Mouse (Mus musculus): ENCODE data around the gene Lactb. TPM values are rescaled to one million over a fixed set of nuclear protein-coding genes. Genes with fewer than 3 reads are reported as not detected.

Lactb gene
- polyA plus RNA-seq, 1 experiment from 2014 or later: 7.5 TPM

DNA sequence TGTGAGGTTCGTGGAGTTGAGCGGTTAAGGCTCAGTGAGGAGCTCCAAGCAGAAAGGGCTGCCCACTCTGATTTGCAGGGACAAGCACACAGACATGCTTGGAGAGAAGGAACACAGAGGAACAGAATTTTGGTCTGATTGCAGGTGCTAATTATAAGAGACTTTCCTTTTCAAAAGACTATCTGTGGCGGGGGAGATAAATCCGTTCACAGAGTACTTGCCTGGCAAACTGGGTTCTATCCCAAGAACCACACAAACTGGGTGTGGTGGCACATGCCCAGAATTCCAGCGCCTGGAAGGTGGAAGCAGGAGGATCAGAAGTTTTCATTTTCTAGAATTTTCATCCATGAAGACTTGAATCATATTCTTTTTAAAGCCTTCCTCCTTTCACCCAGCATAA is 1.8 kb upstream of the Lactb start:
- no peak overlapping the region for H3K9ac ChIP-seq
- H3K4me3 ChIP-seq: no peak overlapping the region
- no peak overlapping the region for H3K4me2 ChIP-seq (replicated peaks)
- no peaks in the 10 kb centered on the region for H3K27me3 ChIP-seq
- no peak for ATAC-seq (ENCODE audit: low FRiP score, low read depth)
- H3K36me3 ChIP-seq: no peaks in the 10 kb centered on the region
- WGBS: 77% methylated on average over 5 of the region's 5 CpGs
- no peaks in the 10 kb centered on the region for H3K9me3 ChIP-seq
- no peak overlapping the region for H3K27ac ChIP-seq
- peaks cover 9% of the 10 kb centered on the region; the same call in 1 of the 2 replicates for H3K4me1 ChIP-seq

DNA sequence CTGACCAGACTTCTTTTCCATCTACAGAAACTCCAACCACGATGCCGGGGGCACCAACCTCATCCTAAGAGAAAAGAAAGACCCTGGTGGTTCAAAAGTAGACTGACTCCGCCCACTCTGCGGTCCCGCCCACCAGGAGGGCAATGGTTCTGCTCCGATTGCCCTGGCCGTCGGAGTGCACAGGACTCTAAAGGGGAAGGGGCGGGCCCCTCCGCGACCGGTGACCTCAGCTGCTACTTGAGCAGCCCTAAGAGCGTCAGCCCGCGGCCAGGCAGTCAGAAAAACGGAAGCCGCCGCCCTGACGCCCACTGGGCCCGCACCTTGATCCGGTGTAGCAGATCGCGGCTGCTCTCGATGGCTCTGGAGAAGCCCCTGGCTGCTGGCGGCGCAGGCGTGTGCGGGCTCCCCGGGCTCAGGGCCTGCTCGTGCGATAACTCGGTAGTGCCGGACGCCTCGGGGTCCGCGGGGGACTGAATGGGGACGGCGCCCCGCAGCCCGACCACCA is 511 bp downstream of the Lactb start:
- peak overlapping the region; percentile 73 for H3K4me2 ChIP-seq (replicated peaks)
- no peaks in the 10 kb centered on the region for H3K9me3 ChIP-seq
- peak; percentile 78 for ATAC-seq (ENCODE audit: low FRiP score, low read depth)
- H3K27me3 ChIP-seq: no peaks in the 10 kb centered on the region
- H3K4me3 ChIP-seq: peak overlapping the region; percentile 88
- H3K36me3 ChIP-seq: peaks cover 12% of the 10 kb centered on the region
- WGBS: under 1% methylated on average over 40 of the region's 41 CpGs
- H3K4me1 ChIP-seq: peaks cover 9% of the 10 kb centered on the region; the same call in 1 of the 2 replicates
- peak overlapping the region; percentile 70 for H3K27ac ChIP-seq
- H3K9ac ChIP-seq: peak overlapping the region; percentile 79

GRCm38 (mm10) chr9:66971116-66971515 is 4.2 kb downstream of the Lactb start:
- H3K27me3 ChIP-seq: no peaks in the 10 kb centered on the region
- no peak overlapping the region for H3K9ac ChIP-seq
- WGBS: 85% methylated on average over 8 of the region's 8 CpGs
- H3K4me1 ChIP-seq: peaks cover 9% of the 10 kb centered on the region; the same call in 1 of the 2 replicates
- no peaks in the 10 kb centered on the region for H3K9me3 ChIP-seq
- ATAC-seq (ENCODE audit: low FRiP score, low read depth): no peak
- H3K4me3 ChIP-seq: no peak overlapping the region
- H3K27ac ChIP-seq: no peak overlapping the region
- no peak overlapping the region for H3K4me2 ChIP-seq (replicated peaks)
- peaks cover 20% of the 10 kb centered on the region for H3K36me3 ChIP-seq

GRCm38 (mm10) chr9:66967492-66967891 is 7.8 kb downstream of the Lactb start:
- Histone ChIP-seq H3K9me3 (no peaks in the 10 kb centered on the region), H3K9ac (no peak overlapping the region), H3K27me3 (no peaks in the 10 kb centered on the region), H3K4me2 (replicated peaks) (no peak overlapping the region), H3K36me3 (peaks cover 20% of the 10 kb centered on the region), H3K27ac (no peak overlapping the region), H3K4me3 (no peak overlapping the region), H3K4me1 (no peaks in the 10 kb centered on the region)
- 85% methylated on average over 8 of the region's 8 CpGs for WGBS
- ATAC-seq (ENCODE audit: low FRiP score, low read depth): no peak

DNA sequence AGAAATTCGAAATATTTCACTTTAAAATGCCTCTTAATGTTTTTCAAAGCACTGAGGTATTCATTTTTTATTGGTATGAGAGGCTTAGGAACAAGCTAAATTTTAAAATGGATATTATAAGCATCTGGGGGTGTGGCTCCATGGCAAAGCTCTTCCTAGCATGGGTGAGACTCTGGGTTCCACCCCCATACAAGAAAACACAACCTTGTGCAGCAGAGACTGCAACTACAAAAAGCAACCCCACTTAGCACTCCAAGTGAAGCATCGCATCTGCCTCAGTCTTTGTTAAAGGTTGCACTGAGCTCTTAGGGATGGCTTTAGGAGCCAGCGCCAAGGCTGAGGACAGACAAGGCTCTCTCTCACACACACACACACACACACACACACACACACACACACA is 13.8 kb downstream of the Lactb start:
- Histone ChIP-seq H3K4me3 (no peak overlapping the region), H3K4me2 (replicated peaks) (no peak overlapping the region), H3K9ac (no peak overlapping the region), H3K9me3 (no peaks in the 10 kb centered on the region), H3K27me3 (no peaks in the 10 kb centered on the region), H3K4me1 (no peaks in the 10 kb centered on the region), H3K27ac (no peak overlapping the region), H3K36me3 (no peaks in the 10 kb centered on the region)
- ATAC-seq (ENCODE audit: low FRiP score, low read depth): no peak
- WGBS: 57% methylated on average over 2 of the region's 3 CpGs

DNA sequence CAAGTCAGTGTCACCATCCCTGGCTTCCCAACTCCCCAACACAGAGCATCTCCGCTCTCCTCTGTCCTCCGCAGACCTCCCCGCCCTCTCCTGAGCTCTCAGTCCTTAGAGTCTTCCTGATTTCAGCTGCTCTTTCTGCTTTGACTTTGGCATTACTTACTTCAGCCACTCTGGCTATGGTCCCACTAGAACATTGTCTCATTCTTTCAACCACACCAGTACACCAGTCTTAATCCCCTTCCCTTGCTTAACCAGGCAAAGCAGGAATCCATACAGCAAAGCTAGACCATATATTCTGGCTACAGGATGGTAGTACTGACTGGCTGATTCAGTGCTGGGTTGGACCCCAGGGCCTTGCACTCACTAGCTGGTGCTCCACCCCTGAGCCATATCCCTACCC is 17.8 kb downstream of the Lactb start:
- WGBS: 88% methylated on average over 3 of the region's 3 CpGs
- no peak overlapping the region for H3K9ac ChIP-seq
- peaks cover 3% of the 10 kb centered on the region; the same call in 1 of the 2 replicates for H3K36me3 ChIP-seq
- H3K9me3 ChIP-seq: no peaks in the 10 kb centered on the region
- H3K4me3 ChIP-seq: no peak overlapping the region
- no peak for ATAC-seq (ENCODE audit: low FRiP score, low read depth)
- H3K27ac ChIP-seq: no peak overlapping the region
- H3K4me2 ChIP-seq (replicated peaks): no peak overlapping the region
- H3K4me1 ChIP-seq: no peaks in the 10 kb centered on the region
- no peaks in the 10 kb centered on the region for H3K27me3 ChIP-seq

- H3K4me2 ChIP-seq (replicated peaks): no peak overlapping the region
- no peak overlapping the region for H3K9ac ChIP-seq
- H3K9me3 ChIP-seq: no peaks in the 10 kb centered on the region
- H3K4me1 ChIP-seq: no peaks in the 10 kb centered on the region
- 71% methylated on average over 2 of the region's 2 CpGs for WGBS
- H3K36me3 ChIP-seq: peaks cover 13% of the 10 kb centered on the region
- H3K27me3 ChIP-seq: no peaks in the 10 kb centered on the region
- ATAC-seq (ENCODE audit: low FRiP score, low read depth): no peak
- no peak overlapping the region for H3K27ac ChIP-seq
- no peak overlapping the region for H3K4me3 ChIP-seq
Measured at GRCm38 (mm10) chr9:66952886-66953285, 22.4 kb downstream of the Lactb start.

DNA sequence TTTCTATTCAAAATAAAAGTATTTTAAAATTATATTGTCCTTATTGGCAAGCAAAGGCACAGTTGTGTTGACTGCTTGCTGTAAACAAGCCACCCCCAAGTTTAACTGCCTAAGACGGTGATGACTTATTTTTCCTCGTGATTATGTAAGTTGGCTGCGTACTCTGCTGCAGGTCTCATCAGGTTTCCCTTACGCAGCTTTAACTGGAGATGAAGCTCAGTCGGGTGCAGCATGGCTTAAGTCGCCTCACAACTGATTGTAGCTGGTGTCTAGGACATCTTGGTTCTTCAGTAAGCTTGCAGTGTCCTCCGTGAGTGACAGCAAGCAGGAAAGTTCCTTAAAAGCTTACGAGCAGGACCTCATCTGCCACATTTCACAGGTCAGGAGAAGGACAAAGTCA is 23.0 kb downstream of the Lactb start:
- no peak overlapping the region for H3K4me2 ChIP-seq (replicated peaks)
- WGBS: 75% methylated on average over 8 of the region's 8 CpGs

DNA sequence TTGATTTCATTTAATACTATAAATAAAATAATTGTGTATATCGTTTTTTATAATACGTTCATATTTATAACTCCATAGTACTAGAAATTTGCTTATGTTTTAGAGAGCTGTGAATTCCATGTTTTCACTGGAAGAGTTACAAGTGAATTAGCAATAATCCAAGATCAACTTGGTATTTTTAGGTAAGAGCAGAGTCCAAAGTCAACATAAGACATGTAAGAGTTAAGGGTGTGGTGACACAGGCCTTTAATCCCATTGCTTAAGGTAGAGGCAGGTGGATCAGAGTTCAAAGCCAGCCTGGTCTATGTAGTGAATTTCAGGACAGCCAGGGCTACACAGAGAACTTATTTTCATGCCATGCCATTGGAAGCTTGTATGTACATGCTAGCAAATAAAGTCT is 26.7 kb downstream of the Lactb start:
- Histone ChIP-seq H3K27ac (no peak overlapping the region), H3K36me3 (peaks cover 11% of the 10 kb centered on the region), H3K4me3 (no peak overlapping the region), H3K9ac (no peak overlapping the region), H3K4me2 (replicated peaks) (no peak overlapping the region), H3K9me3 (no peaks in the 10 kb centered on the region), H3K4me1 (peaks cover 8% of the 10 kb centered on the region; the same call in 1 of the 2 replicates), H3K27me3 (no peaks in the 10 kb centered on the region)
- ATAC-seq (ENCODE audit: low FRiP score, low read depth): no peak
- 93% methylated on average over 2 of the region's 2 CpGs for WGBS

More for the DNA sequence above, 23.0 kb downstream of the Lactb start:
- Histone ChIP-seq H3K4me1 (no peaks in the 10 kb centered on the region), H3K27me3 (no peaks in the 10 kb centered on the region), H3K9me3 (no peaks in the 10 kb centered on the region), H3K27ac (no peak overlapping the region), H3K9ac (no peak overlapping the region), H3K4me3 (no peak overlapping the region), H3K36me3 (peaks cover 13% of the 10 kb centered on the region)
- ATAC-seq (ENCODE audit: low FRiP score, low read depth): no peak

DNA sequence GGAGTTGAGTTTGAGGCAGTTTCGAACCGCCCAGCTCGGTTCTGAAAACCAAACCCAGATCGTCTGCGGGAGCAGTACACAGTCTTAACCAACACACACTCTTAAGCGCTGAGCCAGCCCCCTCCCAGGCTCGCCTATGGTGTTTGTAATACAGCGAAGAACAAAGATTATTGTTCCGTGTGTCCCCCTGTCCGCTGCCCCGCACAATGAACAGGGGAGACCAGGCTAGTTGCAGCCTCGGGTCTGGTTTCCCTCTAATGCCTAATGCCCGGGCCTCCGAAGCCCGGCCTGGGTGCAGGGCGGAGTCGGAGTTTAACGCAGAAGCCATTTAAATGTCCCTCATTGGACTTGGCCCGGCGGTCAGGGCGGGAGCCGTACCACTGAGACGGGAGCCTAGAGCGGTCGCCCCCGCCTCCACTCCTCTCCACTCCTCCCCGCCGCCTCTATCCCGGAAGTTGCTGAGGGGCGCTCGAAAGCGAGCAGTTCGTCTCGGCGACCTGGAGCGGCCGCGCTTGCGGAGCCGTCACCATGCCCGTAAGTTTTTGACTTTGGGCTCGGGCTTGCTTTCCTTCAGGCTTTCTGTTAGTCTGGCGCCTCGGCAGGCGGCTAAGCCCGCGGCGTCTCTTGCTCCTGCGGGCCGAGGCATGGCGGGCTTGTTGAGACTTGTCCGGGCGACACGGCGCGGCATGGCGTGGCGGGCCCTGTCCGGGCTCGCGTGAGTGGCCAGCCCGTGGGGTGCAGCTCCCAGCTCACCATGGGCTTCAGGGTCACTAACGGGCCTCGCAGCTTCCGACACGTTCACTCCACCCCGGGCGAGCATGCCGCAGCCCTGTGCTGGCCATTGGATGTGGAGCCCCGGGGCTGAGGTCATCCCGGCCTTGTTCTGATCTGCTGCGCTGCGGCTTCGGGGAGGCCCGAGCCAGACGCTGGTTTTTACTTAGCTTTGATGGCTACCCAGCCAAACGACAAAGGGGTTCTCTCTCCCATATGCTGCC is 29.3 kb downstream of the Lactb start, which contains the start of gene Rps27l:
Gene Rps27l, plus strand, starts transcription at position 440 of the 995 bp plus-strand sequence.
- peak; percentile 100 for ATAC-seq (ENCODE audit: low FRiP score, low read depth)
- peaks cover 14% of the 10 kb centered on the region; the same call in 1 of the 2 replicates for H3K4me1 ChIP-seq
- H3K27ac ChIP-seq: peak within 1 kb of the TSS; percentile 96
- H3K4me3 ChIP-seq: peak within 1 kb of the TSS; percentile 91
- H3K9ac ChIP-seq: peak within 1 kb of the TSS; percentile 95
- WGBS: under 1% methylated on average over 77 of the region's 77 CpGs
- H3K4me2 ChIP-seq (replicated peaks): peak within 1 kb of the TSS; percentile 89
- H3K36me3 ChIP-seq: peaks cover 11% of the 10 kb centered on the region
- H3K27me3 ChIP-seq: no peaks in the 10 kb centered on the region
- no peaks in the 10 kb centered on the region for H3K9me3 ChIP-seq

- no peak for ATAC-seq (ENCODE audit: low FRiP score, low read depth)
- peak overlapping the region; percentile 89 for H3K4me2 ChIP-seq (replicated peaks)
- H3K9ac ChIP-seq: peak overlapping the region; percentile 95
- H3K36me3 ChIP-seq: peaks cover 11% of the 10 kb centered on the region
- no peaks in the 10 kb centered on the region for H3K27me3 ChIP-seq
- 14% methylated on average over 4 of the region's 4 CpGs for WGBS
- H3K9me3 ChIP-seq: no peaks in the 10 kb centered on the region
- H3K27ac ChIP-seq: peak overlapping the region; percentile 96
- H3K4me1 ChIP-seq: peaks cover 17% of the 10 kb centered on the region; the same call in 1 of the 2 replicates
- H3K4me3 ChIP-seq: peak overlapping the region; percentile 91
Measured at GRCm38 (mm10) chr9:66945161-66945560, 30.1 kb downstream of the Lactb start.

DNA sequence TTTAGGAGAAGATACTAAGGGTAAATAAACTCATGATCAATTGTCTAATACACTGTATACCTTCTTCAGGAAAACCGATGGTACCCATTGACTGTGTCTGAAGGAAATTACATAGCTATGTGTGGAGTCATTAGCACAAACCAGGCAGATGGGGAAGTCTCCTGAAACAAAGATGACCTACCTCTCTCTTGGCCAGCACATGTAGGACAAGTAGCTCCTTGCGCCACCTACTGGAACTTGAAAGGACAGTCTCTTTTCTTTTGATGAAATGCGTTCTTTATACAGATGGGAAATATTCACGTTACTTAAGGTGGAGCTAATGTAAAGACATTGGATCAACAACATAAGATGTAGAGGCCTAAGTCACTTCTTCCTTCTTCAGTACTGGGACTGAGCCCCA is 36.4 kb downstream of the Lactb start:
- no peak overlapping the region for H3K4me2 ChIP-seq (replicated peaks)
- H3K27ac ChIP-seq: no peak overlapping the region
- ATAC-seq (ENCODE audit: low FRiP score, low read depth): no peak
- H3K36me3 ChIP-seq: no peaks in the 10 kb centered on the region
- H3K27me3 ChIP-seq: no peaks in the 10 kb centered on the region
- no peak overlapping the region for H3K4me3 ChIP-seq
- H3K9me3 ChIP-seq: no peaks in the 10 kb centered on the region
- peaks cover 9% of the 10 kb centered on the region; the same call in 1 of the 2 replicates for H3K4me1 ChIP-seq
- 8% methylated on average over 4 of the region's 4 CpGs for WGBS
- H3K9ac ChIP-seq: no peak overlapping the region
